Mouse (Mus musculus): ENCODE results near the gene Gabpb2. TPM values are rescaled to one million over a fixed set of nuclear protein-coding genes. Genes with fewer than 3 reads are reported as not detected.

The Gabpb2 gene
- total and polyA plus RNA-seq, 2 experiments from 2014 or later, result 3.1 to 6.6 TPM

DNA sequence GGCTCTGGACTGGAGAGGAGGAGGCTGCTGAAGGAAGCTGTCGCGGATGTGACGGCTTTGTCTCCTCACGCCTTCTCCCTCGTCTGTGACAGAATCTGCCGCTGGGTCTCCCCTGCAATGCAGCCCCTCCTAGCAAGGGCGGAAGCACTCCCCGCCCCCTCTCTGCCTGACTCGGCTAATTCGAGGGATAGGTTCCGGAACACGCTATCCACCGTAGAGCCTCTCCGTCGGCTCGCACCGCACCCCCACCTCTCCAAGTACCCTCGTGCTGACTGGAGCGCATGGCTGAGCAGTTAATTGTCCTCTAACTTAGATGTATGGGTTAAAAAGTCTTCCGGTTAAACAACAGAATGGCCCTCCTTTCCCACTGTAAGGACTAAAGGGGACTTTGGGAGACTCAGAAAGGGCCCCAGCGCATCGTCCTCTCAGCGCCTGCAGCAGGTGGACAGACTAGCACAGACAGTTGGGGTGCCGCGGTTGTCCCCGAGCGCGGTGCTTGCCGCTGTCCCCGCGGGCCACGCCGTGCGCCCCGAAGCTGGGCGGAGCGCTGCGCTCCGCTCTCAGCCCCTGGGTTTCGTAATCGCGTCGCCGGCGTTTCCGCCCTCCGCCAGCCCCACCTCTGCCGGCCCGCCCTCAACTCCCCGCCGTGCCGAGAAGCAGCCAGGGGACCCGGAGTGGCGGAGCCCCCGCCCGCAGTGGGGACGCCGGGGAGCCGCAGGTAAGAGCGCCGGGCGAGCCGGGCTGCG is 10.6 kb upstream of the Gabpb2 start, which contains the start of gene Cdc42se1:
Cdc42se1 (plus strand) TSS at position 585 of the 746 bp plus-strand sequence.
- Histone ChIP-seq H3K36me3 (replicated peaks; ENCODE audit: control insufficient read depth, insufficient read depth, low read length) (peaks cover 18% of the 10 kb centered on the region), H3K27me3 (ENCODE audit: control insufficient read depth, insufficient read depth, low read length) (no peaks in the 10 kb centered on the region), H3K4me3 (ENCODE audit: low read depth, low read length) (peak within 1 kb of the TSS; percentile 89), H3K27ac (ENCODE audit: low read depth) (peak within 1 kb of the TSS; percentile 94), H3K9ac (replicated peaks; ENCODE audit: low read depth, low read length) (peak within 1 kb of the TSS; percentile 91), H3K9me3 (replicated peaks; ENCODE audit: control insufficient read depth, low read length) (no peaks in the 10 kb centered on the region), H3K4me1 (ENCODE audit: control insufficient read depth, insufficient read depth) (peaks cover 30% of the 10 kb centered on the region), H3K4me2 (ENCODE audit: low read depth, low read length) (peak within 1 kb of the TSS; percentile 81)
- TF ChIP-seq EP300 (IDR thresholded peaks at IDR 0.05; ENCODE audit: low read depth) (peak; percentile 59; the same call in 1 of the 2 replicates), CTCF (IDR thresholded peaks at IDR 0.05; ENCODE audit: low read depth) (no peak)
- DNase-seq (ENCODE audit: low spot score) (peak; percentile 85), ATAC-seq (ENCODE audit: insufficient read depth, low read depth) (peak; percentile 88)
- WGBS, result 0% methylated on average over 63 of the region's 64 CpGs

DNA sequence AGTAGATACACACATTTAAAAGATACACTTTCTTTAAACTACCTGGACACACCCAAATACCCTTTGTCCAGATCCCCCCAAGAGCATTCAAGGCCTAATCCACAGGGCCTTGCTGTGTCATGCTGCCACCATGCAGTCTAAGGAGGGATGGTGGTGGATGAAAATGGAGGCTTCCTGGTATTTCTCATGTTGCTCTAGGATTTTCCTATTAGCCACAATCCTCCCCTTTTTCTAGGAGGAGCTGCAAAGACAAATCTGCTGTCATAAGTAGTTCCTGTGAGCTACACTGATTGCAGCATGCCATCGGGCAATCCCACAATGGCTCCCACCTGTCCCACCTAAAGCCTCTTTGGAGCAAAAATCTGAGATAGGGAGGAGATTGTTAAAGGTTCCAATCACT is 9.5 kb upstream of the Gabpb2 start:
- DNase-seq (ENCODE audit: low spot score) (no peak), ATAC-seq (ENCODE audit: insufficient read depth, low read depth) (no peak)
- no peaks in the 10 kb centered on the region for H3K27me3 ChIP-seq (ENCODE audit: control insufficient read depth, insufficient read depth, low read length)
- H3K36me3 ChIP-seq (replicated peaks; ENCODE audit: control insufficient read depth, insufficient read depth, low read length), result peaks cover 7% of the 10 kb centered on the region
- no peaks in the 10 kb centered on the region for H3K9me3 ChIP-seq (replicated peaks; ENCODE audit: control insufficient read depth, low read length)
- TF ChIP-seq CTCF (IDR thresholded peaks at IDR 0.05; ENCODE audit: low read depth), result no peak
- no peak for TF ChIP-seq EP300 (IDR thresholded peaks at IDR 0.05; ENCODE audit: low read depth)
- H3K4me1 ChIP-seq (ENCODE audit: control insufficient read depth, insufficient read depth), result peaks cover 30% of the 10 kb centered on the region
- H3K4me3 ChIP-seq (ENCODE audit: low read depth, low read length), result peak overlapping the region; percentile 89
- H3K27ac ChIP-seq (ENCODE audit: low read depth), result no peak overlapping the region
- 38% methylated on average over 1 of the region's 1 CpGs for WGBS
- H3K9ac ChIP-seq (replicated peaks; ENCODE audit: low read depth, low read length), result no peak overlapping the region
- H3K4me2 ChIP-seq (ENCODE audit: low read depth, low read length), result peak overlapping the region; percentile 81; the same call in 1 of the 2 replicates

DNA sequence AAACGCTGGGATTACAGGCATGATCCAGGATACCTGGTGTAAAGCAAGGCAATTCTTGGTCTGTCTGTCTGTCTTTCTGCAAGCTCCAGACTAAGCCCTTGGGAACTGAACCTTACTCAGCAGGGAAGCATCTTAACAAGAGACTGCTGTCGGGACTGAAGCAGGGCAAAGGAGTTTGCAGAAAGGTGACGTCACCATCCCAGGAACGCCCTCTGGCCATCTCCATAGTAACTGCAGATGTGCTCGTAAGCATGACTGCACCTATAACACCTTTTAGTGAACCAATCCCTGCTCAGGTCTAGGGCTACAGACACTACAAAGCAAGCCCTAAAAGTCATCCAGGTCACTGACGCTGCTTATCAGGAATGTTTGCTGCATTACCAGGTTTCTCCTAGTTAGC is 6.6 kb upstream of the Gabpb2 start:
- Histone ChIP-seq H3K9me3 (replicated peaks; ENCODE audit: control insufficient read depth, low read length) (no peaks in the 10 kb centered on the region), H3K4me2 (ENCODE audit: low read depth, low read length) (no peak overlapping the region), H3K9ac (replicated peaks; ENCODE audit: low read depth, low read length) (no peak overlapping the region), H3K4me3 (ENCODE audit: low read depth, low read length) (no peak overlapping the region), H3K27me3 (ENCODE audit: control insufficient read depth, insufficient read depth, low read length) (no peaks in the 10 kb centered on the region), H3K4me1 (ENCODE audit: control insufficient read depth, insufficient read depth) (peaks cover 11% of the 10 kb centered on the region), H3K27ac (ENCODE audit: low read depth) (no peak overlapping the region), H3K36me3 (replicated peaks; ENCODE audit: control insufficient read depth, insufficient read depth, low read length) (0 out of 2 replicates have a peak, but pooled peaks cover 5% of the 10 kb centered on the region)
- ATAC-seq (ENCODE audit: insufficient read depth, low read depth), result no peak
- TF ChIP-seq CTCF (IDR thresholded peaks at IDR 0.05; ENCODE audit: low read depth) (no peak), EP300 (IDR thresholded peaks at IDR 0.05; ENCODE audit: low read depth) (no peak)
- DNase-seq (ENCODE audit: low spot score), result no peak
- 28% methylated on average over 6 of the region's 6 CpGs for WGBS

DNA sequence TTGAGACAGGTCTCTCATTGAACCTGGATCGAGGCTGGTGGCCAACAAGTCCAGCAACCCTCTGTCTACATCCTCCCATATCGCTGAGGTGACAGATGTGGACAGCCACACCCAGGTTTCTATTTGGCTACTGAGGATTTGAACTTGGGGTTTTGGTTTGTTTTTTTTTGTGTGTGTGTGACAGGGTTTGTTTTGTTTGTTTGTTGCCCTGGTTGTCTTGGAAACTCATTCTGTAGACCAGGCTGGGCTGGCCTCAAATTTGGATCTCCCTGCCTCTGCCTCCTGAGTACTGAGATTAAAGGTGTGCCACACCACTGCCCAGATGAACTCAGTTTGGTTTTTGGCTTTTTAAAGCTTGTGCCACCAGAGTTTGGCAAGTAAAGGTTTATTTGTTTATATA is 5.3 kb upstream of the Gabpb2 start:
- Histone ChIP-seq H3K4me2 (ENCODE audit: low read depth, low read length) (no peak overlapping the region), H3K9ac (replicated peaks; ENCODE audit: low read depth, low read length) (no peak overlapping the region), H3K4me3 (ENCODE audit: low read depth, low read length) (no peak overlapping the region), H3K27me3 (ENCODE audit: control insufficient read depth, insufficient read depth, low read length) (no peaks in the 10 kb centered on the region), H3K36me3 (replicated peaks; ENCODE audit: control insufficient read depth, insufficient read depth, low read length) (0 out of 2 replicates have a peak, but pooled peaks cover 8% of the 10 kb centered on the region), H3K4me1 (ENCODE audit: control insufficient read depth, insufficient read depth) (peaks cover 14% of the 10 kb centered on the region; the same call in 1 of the 2 replicates), H3K27ac (ENCODE audit: low read depth) (peak overlapping the region; percentile 47; the same call in 1 of the 2 replicates), H3K9me3 (replicated peaks; ENCODE audit: control insufficient read depth, low read length) (no peaks in the 10 kb centered on the region)
- 93% methylated on average over 2 of the region's 2 CpGs for WGBS
- no peak for TF ChIP-seq EP300 (IDR thresholded peaks at IDR 0.05; ENCODE audit: low read depth)
- no peak for TF ChIP-seq CTCF (IDR thresholded peaks at IDR 0.05; ENCODE audit: low read depth)
- DNase-seq (ENCODE audit: low spot score) (no peak), ATAC-seq (ENCODE audit: insufficient read depth, low read depth) (no peak)

DNA sequence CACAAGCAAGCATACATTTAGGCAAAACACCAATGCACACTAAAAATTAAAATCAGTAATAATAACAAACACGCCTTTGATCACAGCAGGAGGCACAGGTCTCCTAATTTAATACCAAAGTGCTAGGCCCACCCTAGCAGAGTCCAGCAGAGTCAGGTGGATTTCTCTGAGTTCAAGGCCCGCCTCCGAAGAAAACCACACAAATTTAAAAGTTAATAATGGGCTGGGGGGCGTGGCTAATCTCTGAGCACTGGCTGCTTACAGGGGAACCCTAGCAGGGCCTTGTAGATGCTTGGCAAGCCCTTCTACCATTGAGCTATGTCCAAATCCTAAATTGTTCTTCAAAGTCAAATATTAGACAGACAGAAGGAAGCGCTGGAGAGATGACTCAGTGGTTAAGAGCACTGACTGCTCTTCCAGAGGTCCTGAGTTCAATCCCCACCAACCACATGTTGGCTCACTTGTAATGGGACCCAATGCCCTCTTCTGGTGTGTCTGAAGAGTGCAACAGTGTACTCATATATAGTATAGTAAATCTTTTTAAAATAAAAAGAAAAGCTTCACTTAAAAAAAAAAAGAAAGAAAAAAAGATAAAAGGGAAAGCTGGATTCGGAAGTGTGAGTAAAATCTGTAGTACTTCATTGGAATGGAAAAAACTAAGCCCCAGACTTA is 886 bp upstream of the Gabpb2 start:
- Histone ChIP-seq H3K9ac (replicated peaks; ENCODE audit: low read depth, low read length) (no peak overlapping the region), H3K27ac (ENCODE audit: low read depth) (peak overlapping the region; percentile 98; the same call in 1 of the 2 replicates), H3K27me3 (ENCODE audit: control insufficient read depth, insufficient read depth, low read length) (no peaks in the 10 kb centered on the region), H3K4me2 (ENCODE audit: low read depth, low read length) (peak overlapping the region; percentile 63), H3K9me3 (replicated peaks; ENCODE audit: control insufficient read depth, low read length) (no peaks in the 10 kb centered on the region), H3K36me3 (replicated peaks; ENCODE audit: control insufficient read depth, insufficient read depth, low read length) (peaks cover 30% of the 10 kb centered on the region), H3K4me1 (ENCODE audit: control insufficient read depth, insufficient read depth) (peaks cover 11% of the 10 kb centered on the region; the same call in 1 of the 2 replicates), H3K4me3 (ENCODE audit: low read depth, low read length) (peak overlapping the region; percentile 84; the same call in 1 of the 2 replicates)
- TF ChIP-seq CTCF (IDR thresholded peaks at IDR 0.05; ENCODE audit: low read depth), result no peak
- TF ChIP-seq EP300 (IDR thresholded peaks at IDR 0.05; ENCODE audit: low read depth), result no peak
- no peak for DNase-seq (ENCODE audit: low spot score)
- 82% methylated on average over 6 of the region's 6 CpGs for WGBS
- no peak for ATAC-seq (ENCODE audit: insufficient read depth, low read depth)
